Mouse (Mus musculus) spleen, adult 2 months (tissue): Measurements from ENCODE around the gene Uckl1.

Source experiments
- CTCF ChIP-seq: fragments of 200-500 bp; IDR thresholded peaks from 2 replicates; pipeline ENCODE4 v1.5.1; 2011; ENCODE audit warnings: mild to moderate bottlenecking, inconsistent platforms; ENCODE audit not compliant: insufficient read depth, insufficient read length, insufficient replicate concordance; ENCODE audit errors: extremely low read depth
- POLR2A ChIP-seq: fragments of 200-500 bp; IDR thresholded peaks from 2 replicates; pipeline ENCODE4 v1.6.1; 2011; ENCODE audit warnings: low read depth, low read length, inconsistent platforms

DNA sequence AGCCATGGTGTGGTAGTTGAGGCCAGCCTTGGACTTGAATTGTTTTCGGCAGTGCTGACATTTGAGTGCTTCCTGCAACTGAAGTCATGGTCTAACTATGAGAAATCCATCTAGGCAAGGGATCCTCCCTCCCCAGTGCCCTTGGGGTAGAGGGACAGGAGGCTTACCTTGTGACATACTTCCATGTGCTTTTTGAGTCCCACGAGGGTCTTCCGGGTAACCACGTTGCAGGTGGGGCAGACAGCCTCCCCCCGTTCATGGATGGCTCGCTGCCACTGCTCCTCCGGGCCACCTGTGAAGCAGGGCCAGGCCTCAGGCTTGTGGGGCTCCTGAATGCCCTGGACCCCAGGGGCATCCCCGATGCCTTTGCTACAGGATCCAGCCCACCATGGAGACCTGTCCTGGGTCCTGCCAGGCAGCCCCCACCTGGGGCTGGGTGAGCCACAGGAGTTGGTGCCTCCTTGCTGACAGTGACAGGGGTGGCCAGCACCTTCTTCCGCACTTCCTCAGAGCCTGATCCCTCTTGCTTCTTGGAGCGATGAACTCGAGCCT is 3.6 kb upstream of the Uckl1 start:
- TF ChIP-seq POLR2A, result no peak
- no peak for TF ChIP-seq CTCF
